Mouse (Mus musculus) liver, adult 2 months (tissue): ENCODE measurements around the gene Kcnq5.

ENCODE experiments used
- CTCF ChIP-seq: fragments of 200-500 bp; IDR thresholded peaks from 2 replicates; pipeline ENCODE4 v1.5.1; 2011; ENCODE audit warnings: low read depth, low read length, control low read depth
- POLR2A ChIP-seq: fragments of 200-500 bp; IDR thresholded peaks from 2 replicates; pipeline ENCODE4 v1.6.1; 2011; ENCODE audit warnings: low read length, control low read depth; ENCODE audit not compliant: insufficient read depth; ENCODE audit errors: extremely low read depth

DNA sequence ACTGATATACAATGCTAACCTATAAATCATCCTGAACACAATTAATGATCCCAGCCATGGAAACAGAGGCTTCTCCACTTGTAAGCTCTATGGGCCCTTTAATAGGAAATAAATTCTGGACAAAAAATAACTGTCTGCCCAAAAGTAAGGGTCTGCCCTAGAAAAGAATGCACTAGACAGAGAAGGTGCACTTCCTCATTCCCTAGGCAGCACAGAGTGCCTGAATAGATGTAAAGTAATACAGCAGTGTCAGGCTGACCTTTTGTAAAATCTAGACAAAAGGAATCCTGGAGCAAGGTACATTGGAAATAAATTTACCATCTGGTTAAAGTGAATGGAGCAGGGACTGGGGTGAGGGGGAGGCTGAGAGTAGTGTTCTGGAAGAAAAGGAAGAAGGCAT lies 417.8 kb downstream of the Kcnq5 start:
- TF ChIP-seq CTCF (no peak), POLR2A (no peak)
